ENCODE assay signal across 8 mouse cellular contexts in the genomic region with DNA sequence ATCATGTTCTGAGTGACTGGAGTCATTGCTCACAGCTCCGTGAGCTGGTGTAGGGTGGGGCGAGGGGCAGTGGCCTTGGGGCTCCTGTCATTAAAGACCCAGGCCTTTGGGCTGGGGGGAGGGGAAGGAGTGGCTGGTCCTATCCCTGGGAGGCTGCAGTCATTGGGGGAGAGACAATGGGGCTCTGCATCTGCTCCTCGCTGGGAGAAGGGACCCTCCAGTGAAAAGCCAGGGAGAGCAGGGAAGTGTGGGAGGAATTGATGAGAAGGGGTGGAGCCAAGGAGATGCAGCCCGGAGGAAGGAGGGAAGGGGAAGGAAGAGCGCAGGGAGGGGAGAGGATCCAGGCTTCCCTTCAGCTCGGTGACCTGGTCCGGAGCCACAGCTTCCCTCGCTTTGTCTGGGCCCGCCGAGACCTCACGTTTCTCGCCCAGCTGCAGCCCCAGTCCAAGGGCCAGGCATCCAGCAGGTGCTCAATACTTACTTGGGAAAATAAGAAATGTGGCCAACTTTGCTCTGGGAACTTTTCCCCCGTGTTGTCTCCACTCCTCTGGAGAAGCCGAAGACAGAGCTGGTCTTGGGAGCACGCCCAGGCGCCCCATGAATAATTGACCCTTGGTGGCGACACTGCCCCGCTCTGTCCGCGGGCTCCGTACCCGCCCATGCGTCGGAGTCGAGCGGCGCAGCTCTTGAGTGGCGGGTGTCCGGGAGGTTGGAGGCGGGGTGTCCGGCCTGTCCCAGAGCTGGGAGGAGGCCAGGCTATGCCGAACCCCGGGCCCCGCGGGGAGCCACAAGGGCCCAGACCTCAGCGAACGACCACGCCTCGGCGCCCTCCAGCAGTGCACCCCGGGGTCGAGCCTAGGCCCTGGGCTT. TPM values are rescaled to one million over a fixed set of nuclear protein-coding genes. Genes with fewer than 3 reads are reported as not detected.
DNase-seq lines count a peak whose midpoint lies in the region; ATAC-seq lines count a peak whose summit lies in the region.

Zfp710 (plus strand) TSS at position 294 of the 870 bp plus-strand sequence.

- H3K9me3 ChIP-seq in hindbrain, embryonic 14.5 days (ENCODE audit: control insufficient read depth, low read length): no peaks in the 10 kb centered on the region

- no peaks in the 10 kb centered on the region for H3K27me3 ChIP-seq in hindbrain, embryonic 14.5 days (ENCODE audit: control insufficient read depth, insufficient read depth, low read length)

- H3K27ac ChIP-seq in hindbrain, embryonic 14.5 days: peak within 1 kb of the TSS; percentile 96

- H3K4me2 ChIP-seq in hindbrain, embryonic 14.5 days (replicated peaks): peak within 1 kb of the TSS; percentile 82

- peaks cover 19% of the 10 kb centered on the region for H3K4me1 ChIP-seq in hindbrain, embryonic 14.5 days (replicated peaks; ENCODE audit: control insufficient read depth, insufficient read depth, low read length)

- peak; percentile 17 for DNase-seq in T-cell, adult 2 months (ENCODE audit: low spot score)
- DNase-seq in gastrocnemius, adult 18-20 months (ENCODE audit: low spot score): peak; percentile 88
- DNase-seq in hindbrain, embryonic 14.5 days (ENCODE audit: low spot score): peak; percentile 61
- DNase-seq in left cerebral cortex, adult 8-10 months (ENCODE audit: low spot score in 2 of 2): peak; percentile 59 to 74
- DNase-seq in right cerebral cortex, adult 2 months (ENCODE audit: low spot score in 2 of 2): peak; percentile 58 to 68
- DNase-seq in urinary bladder, postnatal 14 days (ENCODE audit: low spot score): peak; percentile 87

- peak within 1 kb of the TSS; percentile 61 for H3K4me3 ChIP-seq in hindbrain, embryonic 14.5 days (replicated peaks; ENCODE audit: low read length)

- peak; percentile 68 for ATAC-seq in common myeloid progenitor, adult 5-6 weeks (replicated peaks; ENCODE audit: low read depth, poor library complexity, severe bottlenecking)
- peak; percentile 76 for ATAC-seq in hindbrain, embryonic 14.5 days (ENCODE audit: low FRiP score)
- ATAC-seq in megakaryocyte, adult 5-6 weeks (ENCODE audit: poor library complexity, severe bottlenecking): peak; percentile 78

- no peaks in the 10 kb centered on the region for H3K36me3 ChIP-seq in hindbrain, embryonic 14.5 days (replicated peaks; ENCODE audit: control insufficient read depth, insufficient read depth)

- under 1% methylated on average over 40 of the region's 42 CpGs for WGBS in hindbrain, embryonic 14.5 days

- peak within 1 kb of the TSS; percentile 93 for H3K9ac ChIP-seq in hindbrain, embryonic 14.5 days

RNA-seq across cellular contexts. Expression of gene Zfp710, which starts in this region (rescaled TPM):
- 17.8 and 20.4 TPM in 2 replicates for total RNA-seq in common myeloid progenitor, adult 5-6 weeks (2017)
- total RNA-seq in gastrocnemius, adult 18-20 months (2021): 10 to 100 TPM; 21.1 to 31.3 TPM
- 14.7 and 17.5 TPM in 2 replicates for polyA plus RNA-seq in hindbrain, embryonic 14.5 days (2014; fragmentation: Nextera tagmentation; extraction: Ambion mirVana)
- 10 to 100 TPM; 20.9 to 22.8 (median 21.8) TPM for total RNA-seq in left cerebral cortex, adult 8-10 months (2022)
- 59.1 and 66.2 TPM in 2 replicates for total RNA-seq in megakaryocyte, adult 5-6 weeks (2015)
- 73.8 and 90.1 TPM in 2 replicates for total RNA-seq in megakaryocyte, adult 5-6 weeks (2017)

Comparison
In these comparisons a context has a peak if more than half of its experiments do, and no peak if none do; other contexts are left out.
1. Peak in every context shown above with its lines: DNase-seq, ATAC-seq, H3K4me3 ChIP-seq and H3K27ac ChIP-seq.
2. DNase-seq: peak in every context shown above with its lines; median percentile 88 in gastrocnemius, adult 18-20 months; 87 in urinary bladder, postnatal 14 days; 66 in left cerebral cortex, adult 8-10 months; 63 in right cerebral cortex, adult 2 months; 61 in hindbrain, embryonic 14.5 days; 17 in T-cell, adult 2 months.